Mouse (Mus musculus) olfactory bulb, adult 2 months (tissue): Measurements from ENCODE around the gene Fbn1.

Experiments used
- CTCF ChIP-seq: fragments of 200-500 bp; IDR thresholded peaks from 2 replicates; pipeline ENCODE4 v1.5.1; 2012; ENCODE audit warnings: low read depth, mild to moderate bottlenecking, low read length, moderate library complexity; ENCODE audit not compliant: insufficient read depth
- POLR2A ChIP-seq: fragments of 200-500 bp; IDR thresholded peaks from 2 replicates; pipeline ENCODE4 v1.6.1; 2012; ENCODE audit warnings: mild to moderate bottlenecking, low read depth, low read length, moderate library complexity; ENCODE audit not compliant: insufficient read depth

DNA sequence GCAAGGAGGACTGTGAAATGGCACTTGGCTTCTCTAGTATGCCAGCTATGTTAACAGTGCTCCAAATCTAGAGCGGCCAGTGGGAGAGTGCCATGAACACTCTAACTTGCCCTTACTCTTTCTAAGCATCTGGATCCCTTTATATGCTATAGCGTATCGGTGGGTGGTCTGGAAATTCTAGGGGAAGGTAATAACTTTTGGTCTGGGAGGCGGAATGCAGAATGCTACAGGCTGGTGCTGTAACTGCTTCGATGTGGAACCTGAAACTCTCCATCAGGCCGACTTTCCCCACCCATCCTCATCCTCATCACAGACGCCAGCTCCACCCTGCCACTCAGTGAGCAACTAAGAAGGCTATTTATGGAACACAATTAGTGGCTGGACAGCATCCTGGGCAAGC lies 71.6 kb downstream of the Fbn1 start:
- TF ChIP-seq CTCF (no peak), POLR2A (no peak)
